Mouse (Mus musculus): ENCODE measurements around the gene Nin. TPM values are rescaled to one million over a fixed set of nuclear protein-coding genes. Genes with fewer than 3 reads are reported as not detected.
"Not testable (repeated sequence)": the region's sequence is repeated elsewhere in the genome, so short reads cannot be mapped to it uniquely, and the experiment has no call there.

Gene Nin
- polyA plus RNA-seq, 1 experiment from 2014 or later = 14.8 TPM

DNA sequence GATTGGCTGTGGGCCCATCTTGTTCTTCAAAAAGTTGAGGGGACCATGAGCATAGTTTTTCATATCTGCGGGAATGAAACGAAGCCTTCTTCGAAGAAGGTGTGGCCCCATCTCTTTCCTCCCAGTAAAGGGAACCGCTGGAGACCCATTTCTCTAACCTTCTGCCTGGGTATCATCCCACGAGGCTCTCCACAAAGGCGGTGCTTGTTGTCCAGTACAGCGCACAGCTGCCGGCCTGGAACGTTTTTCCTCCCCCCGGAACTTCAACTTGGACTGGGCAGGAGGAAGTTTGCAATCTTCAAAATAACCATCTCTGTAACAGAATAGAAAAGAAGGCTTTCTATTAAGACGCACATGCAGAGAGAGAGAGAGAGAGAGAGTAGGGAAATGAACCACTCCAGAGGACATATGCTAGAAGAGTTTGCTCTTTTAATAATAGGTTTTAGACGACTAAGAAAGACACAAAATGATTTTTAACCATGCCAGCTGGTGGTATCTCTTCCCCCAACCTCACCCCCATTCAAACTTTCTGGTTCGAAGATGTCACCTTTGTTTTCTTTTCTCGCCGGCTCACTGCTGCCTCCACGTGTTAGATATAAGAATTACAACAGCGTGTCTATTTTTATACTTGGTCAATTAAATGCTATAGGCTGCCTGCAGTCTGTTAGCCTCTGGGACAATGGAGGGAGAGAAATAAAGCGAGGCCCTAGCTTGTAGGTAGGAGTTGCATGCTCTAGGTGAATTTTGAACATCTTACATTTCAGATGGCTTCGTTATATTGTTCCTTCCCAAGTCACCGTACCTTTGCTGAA lies 31.3 kb upstream of the Nin start:
- H3K9me3 ChIP-seq (replicated peaks; ENCODE audit: control insufficient read depth, low read length) = no peaks in the 10 kb centered on the region
- peak; percentile 6; the same call in 1 of the 2 replicates for ATAC-seq
- no peaks in the 10 kb centered on the region for H3K36me3 ChIP-seq (ENCODE audit: control insufficient read depth, insufficient read depth, low read length)
- 0 out of 2 replicates have a peak, but pooled peaks cover 7% of the 10 kb centered on the region for H3K4me1 ChIP-seq (ENCODE audit: control insufficient read depth, insufficient read depth, low read length)
- 52% methylated on average over 20 of the region's 20 CpGs for WGBS
- no peak overlapping the region for H3K9ac ChIP-seq (ENCODE audit: low read length)
- H3K27ac ChIP-seq (ENCODE audit: low read depth, low read length) = no peak overlapping the region; the same call in 1 of the 2 replicates
- no peaks in the 10 kb centered on the region for H3K27me3 ChIP-seq (replicated peaks; ENCODE audit: control insufficient read depth, insufficient read depth, low read length)
- H3K4me2 ChIP-seq (ENCODE audit: low read length) = no peak overlapping the region
- H3K4me3 ChIP-seq (ENCODE audit: low read depth, low read length) = no peak overlapping the region
- peak; percentile 75 for DNase-seq (ENCODE audit: low spot score)

GRCm38 (mm10) chr12:70144106-70144587 lies 30.6 kb upstream of the Nin start:
- WGBS = 31% methylated on average over 3 of the region's 3 CpGs
- not testable (repeated sequence) for H3K36me3 ChIP-seq (ENCODE audit: control insufficient read depth, insufficient read depth, low read length); H3K9ac ChIP-seq (ENCODE audit: low read length); H3K4me3 ChIP-seq (ENCODE audit: low read depth, low read length); H3K4me2 ChIP-seq (ENCODE audit: low read length); H3K27ac ChIP-seq (ENCODE audit: low read depth, low read length); DNase-seq (ENCODE audit: low spot score); H3K4me1 ChIP-seq (ENCODE audit: control insufficient read depth, insufficient read depth, low read length); H3K27me3 ChIP-seq (replicated peaks; ENCODE audit: control insufficient read depth, insufficient read depth, low read length); H3K9me3 ChIP-seq (replicated peaks; ENCODE audit: control insufficient read depth, low read length)
- 0 out of 2 replicates have a peak, but pooled peaks have one; percentile 25 for ATAC-seq

DNA sequence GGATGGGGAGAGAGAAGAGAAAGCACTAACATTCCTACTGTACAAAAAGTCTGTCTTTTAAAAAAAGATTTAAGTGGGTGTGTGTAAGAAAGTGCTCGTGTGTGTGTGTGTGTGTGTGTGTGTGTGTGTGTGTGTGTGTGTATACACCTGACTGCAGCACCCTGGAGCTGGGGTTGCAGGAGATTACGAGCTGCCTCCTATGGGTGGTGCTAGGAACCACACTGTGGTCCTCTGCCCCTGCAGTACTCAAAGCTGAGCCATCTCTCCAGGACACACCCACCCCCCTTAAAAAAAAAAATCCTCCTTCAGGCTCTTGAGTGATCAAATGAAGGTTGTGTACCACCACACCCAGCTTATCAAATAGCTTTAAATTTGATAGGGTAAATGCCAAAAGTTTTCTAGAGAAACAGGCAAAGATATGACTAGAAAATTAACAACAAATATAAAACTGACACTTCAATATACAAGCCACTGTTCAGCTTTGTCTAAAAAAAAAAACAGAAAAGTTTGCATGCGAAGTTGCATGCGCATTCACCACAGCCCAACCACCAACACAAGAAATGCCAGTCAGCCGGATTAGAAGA lies 27.6 kb upstream of the Nin start:
- ATAC-seq (no peak), DNase-seq (ENCODE audit: low spot score) (no peak)
- no peaks in the 10 kb centered on the region for H3K9me3 ChIP-seq (replicated peaks; ENCODE audit: control insufficient read depth, low read length)
- 87% methylated on average over 5 of the region's 5 CpGs for WGBS
- H3K9ac ChIP-seq (ENCODE audit: low read length) = no peak overlapping the region
- H3K4me1 ChIP-seq (ENCODE audit: control insufficient read depth, insufficient read depth, low read length) = no peaks in the 10 kb centered on the region
- H3K27me3 ChIP-seq (replicated peaks; ENCODE audit: control insufficient read depth, insufficient read depth, low read length) = no peaks in the 10 kb centered on the region
- H3K4me3 ChIP-seq (ENCODE audit: low read depth, low read length) = no peak overlapping the region
- no peaks in the 10 kb centered on the region for H3K36me3 ChIP-seq (ENCODE audit: control insufficient read depth, insufficient read depth, low read length)
- H3K27ac ChIP-seq (ENCODE audit: low read depth, low read length) = no peak overlapping the region
- H3K4me2 ChIP-seq (ENCODE audit: low read length) = no peak overlapping the region

DNA sequence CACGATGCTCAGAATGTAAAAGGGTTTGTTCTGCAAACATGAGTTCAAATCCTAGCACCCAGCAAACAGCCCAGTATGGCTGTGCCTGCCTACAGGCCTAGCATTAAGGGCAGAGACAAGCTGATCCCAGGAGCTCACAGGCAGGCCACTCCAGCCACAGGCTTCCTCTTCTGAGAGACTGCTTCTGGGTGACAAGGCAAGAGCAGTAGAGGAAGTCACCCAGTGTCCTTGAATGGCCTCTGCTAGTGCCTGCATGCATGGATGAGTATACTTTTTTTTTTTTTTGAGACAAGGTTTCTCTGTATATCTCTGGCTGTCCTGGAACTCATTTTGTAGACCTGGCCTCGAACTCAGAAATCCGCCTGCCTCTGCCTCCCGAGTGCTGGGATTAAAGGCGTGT lies 27.0 kb upstream of the Nin start:
- Histone ChIP-seq H3K9me3 (replicated peaks; ENCODE audit: control insufficient read depth, low read length) (no peaks in the 10 kb centered on the region), H3K9ac (ENCODE audit: low read length) (no peak overlapping the region), H3K27ac (ENCODE audit: low read depth, low read length) (no peak overlapping the region), H3K4me3 (ENCODE audit: low read depth, low read length) (no peak overlapping the region), H3K27me3 (replicated peaks; ENCODE audit: control insufficient read depth, insufficient read depth, low read length) (no peaks in the 10 kb centered on the region), H3K4me1 (ENCODE audit: control insufficient read depth, insufficient read depth, low read length) (no peaks in the 10 kb centered on the region), H3K4me2 (ENCODE audit: low read length) (no peak overlapping the region), H3K36me3 (ENCODE audit: control insufficient read depth, insufficient read depth, low read length) (no peaks in the 10 kb centered on the region)
- ATAC-seq (no peak), DNase-seq (ENCODE audit: low spot score) (no peak)
- 94% methylated on average over 5 of the region's 5 CpGs for WGBS

DNA sequence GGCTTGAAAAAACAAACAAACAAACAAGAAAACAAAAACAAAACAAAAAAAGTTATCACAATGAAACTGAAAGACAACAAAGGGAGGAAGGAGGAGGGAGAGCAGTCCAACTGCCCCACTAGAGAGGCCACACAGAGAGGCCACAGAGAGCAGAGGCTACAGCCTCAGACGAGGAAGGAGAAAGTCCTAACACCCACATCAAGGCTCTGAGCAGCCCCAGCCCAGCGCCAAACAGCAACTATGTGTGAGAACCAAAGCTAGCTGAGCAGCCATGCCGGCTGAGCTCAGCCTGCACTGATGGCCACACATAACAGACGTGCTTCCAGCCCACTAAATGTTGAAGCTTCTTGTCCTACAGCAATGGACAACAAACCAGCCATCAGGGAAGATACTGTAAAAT lies 26.4 kb upstream of the Nin start:
- Histone ChIP-seq H3K27me3 (replicated peaks; ENCODE audit: control insufficient read depth, insufficient read depth, low read length) (no peaks in the 10 kb centered on the region), H3K27ac (ENCODE audit: low read depth, low read length) (no peak overlapping the region), H3K36me3 (ENCODE audit: control insufficient read depth, insufficient read depth, low read length) (no peaks in the 10 kb centered on the region), H3K9me3 (replicated peaks; ENCODE audit: control insufficient read depth, low read length) (no peaks in the 10 kb centered on the region), H3K4me1 (ENCODE audit: control insufficient read depth, insufficient read depth, low read length) (no peaks in the 10 kb centered on the region), H3K9ac (ENCODE audit: low read length) (no peak overlapping the region), H3K4me2 (ENCODE audit: low read length) (no peak overlapping the region), H3K4me3 (ENCODE audit: low read depth, low read length) (no peak overlapping the region)
- 78% methylated on average over 4 of the region's 4 CpGs for WGBS
- ATAC-seq (no peak), DNase-seq (ENCODE audit: low spot score) (no peak)

- Histone ChIP-seq H3K4me2 (ENCODE audit: low read length) (no peak overlapping the region), H3K36me3 (ENCODE audit: control insufficient read depth, insufficient read depth, low read length) (no peaks in the 10 kb centered on the region), H3K4me1 (ENCODE audit: control insufficient read depth, insufficient read depth, low read length) (no peaks in the 10 kb centered on the region), H3K9ac (ENCODE audit: low read length) (no peak overlapping the region), H3K9me3 (replicated peaks; ENCODE audit: control insufficient read depth, low read length) (no peaks in the 10 kb centered on the region), H3K27me3 (replicated peaks; ENCODE audit: control insufficient read depth, insufficient read depth, low read length) (no peaks in the 10 kb centered on the region), H3K27ac (ENCODE audit: low read depth, low read length) (no peak overlapping the region), H3K4me3 (ENCODE audit: low read depth, low read length) (no peak overlapping the region)
- DNase-seq (ENCODE audit: low spot score) (no peak), ATAC-seq (no peak)
- 86% methylated on average over 9 of the region's 9 CpGs for WGBS
Measured at GRCm38 (mm10) chr12:70137626-70138025, 24.1 kb upstream of the Nin start.

- no peaks in the 10 kb centered on the region for H3K36me3 ChIP-seq (ENCODE audit: control insufficient read depth, insufficient read depth, low read length)
- ATAC-seq (no peak), DNase-seq (ENCODE audit: low spot score) (no peak)
- H3K9me3 ChIP-seq (replicated peaks; ENCODE audit: control insufficient read depth, low read length) = no peaks in the 10 kb centered on the region
- no peaks in the 10 kb centered on the region for H3K4me1 ChIP-seq (ENCODE audit: control insufficient read depth, insufficient read depth, low read length)
- no peak overlapping the region for H3K27ac ChIP-seq (ENCODE audit: low read depth, low read length)
- H3K9ac ChIP-seq (ENCODE audit: low read length) = no peak overlapping the region
- H3K4me2 ChIP-seq (ENCODE audit: low read length) = no peak overlapping the region
- no peak overlapping the region for H3K4me3 ChIP-seq (ENCODE audit: low read depth, low read length)
- H3K27me3 ChIP-seq (replicated peaks; ENCODE audit: control insufficient read depth, insufficient read depth, low read length) = no peaks in the 10 kb centered on the region
- 85% methylated on average over 4 of the region's 4 CpGs for WGBS
Measured at GRCm38 (mm10) chr12:70137095-70137494, 23.6 kb upstream of the Nin start.

- Histone ChIP-seq H3K27me3 (replicated peaks; ENCODE audit: control insufficient read depth, insufficient read depth, low read length) (no peaks in the 10 kb centered on the region), H3K9ac (ENCODE audit: low read length) (no peak overlapping the region), H3K36me3 (ENCODE audit: control insufficient read depth, insufficient read depth, low read length) (no peaks in the 10 kb centered on the region), H3K4me2 (ENCODE audit: low read length) (no peak overlapping the region), H3K4me1 (ENCODE audit: control insufficient read depth, insufficient read depth, low read length) (no peaks in the 10 kb centered on the region), H3K4me3 (ENCODE audit: low read depth, low read length) (no peak overlapping the region), H3K9me3 (replicated peaks; ENCODE audit: control insufficient read depth, low read length) (no peaks in the 10 kb centered on the region), H3K27ac (ENCODE audit: low read depth, low read length) (no peak overlapping the region)
- ATAC-seq (no peak), DNase-seq (ENCODE audit: low spot score) (no peak)
- WGBS = 65% methylated on average over 12 of the region's 12 CpGs
Measured at GRCm38 (mm10) chr12:70136185-70136756, 22.8 kb upstream of the Nin start.

Data from forebrain, embryonic 14.5 days (tissue).